Mouse (Mus musculus): ENCODE measurements at regions not wholly inside any gene's neighbourhood (a gene's known extent, or its start where the extent isn't known, plus 50 kb on each side); places are given as distances from the start of the nearest gene placed in this dataset.
A peak's percentile ranks its signal among the peaks of the same experiment; 100 is the strongest.

DNA sequence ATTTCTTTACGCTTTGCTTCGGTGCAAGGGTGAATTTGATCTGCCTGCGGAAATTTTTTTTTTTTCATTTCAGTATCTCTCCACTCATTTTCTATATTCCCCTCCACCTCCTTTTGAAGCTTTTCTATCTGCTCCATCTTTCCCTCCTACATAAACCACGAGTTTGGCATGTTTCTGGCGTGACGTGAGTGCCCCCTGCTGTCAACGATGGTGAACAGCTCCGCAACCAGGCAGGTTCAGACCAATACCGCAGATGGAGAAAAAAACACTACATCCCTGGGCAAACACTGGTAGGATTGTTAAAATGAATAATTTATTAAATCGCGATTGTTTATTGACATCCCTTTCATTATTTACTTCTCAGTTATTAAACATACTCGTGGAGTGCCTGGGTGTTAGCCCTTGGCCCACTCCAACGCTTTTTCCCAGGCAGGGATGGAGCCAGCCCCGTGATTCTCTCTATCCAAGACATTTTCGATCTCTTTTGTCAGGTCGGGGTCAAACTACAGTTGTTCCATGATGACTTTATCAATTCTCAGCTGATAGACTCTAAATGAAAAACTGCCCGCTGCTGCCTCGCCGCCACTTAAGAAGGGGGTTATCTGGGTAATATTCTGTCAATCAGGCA lies 53.9 kb upstream of the Noct start:
- no peak overlapping the region for H3K27ac ChIP-seq (ENCODE audit: control insufficient read depth, insufficient read depth, low read length)
- 37% methylated on average over 19 of the region's 19 CpGs for WGBS
- no peaks in the 10 kb centered on the region for H3K27me3 ChIP-seq (ENCODE audit: control insufficient read depth, insufficient read depth, low read length)
- H3K36me3 ChIP-seq (ENCODE audit: control insufficient read depth, insufficient read depth, low read length): no peaks in the 10 kb centered on the region
- no peaks in the 10 kb centered on the region for H3K4me1 ChIP-seq (replicated peaks; ENCODE audit: control insufficient read depth, insufficient read depth, low read length)
- TF ChIP-seq CTCF (IDR thresholded peaks at IDR 0.05; ENCODE audit: borderline replicate concordance, control insufficient read depth, extremely low read depth, insufficient read depth, low read length, poor library complexity): peak; percentile 86; the same call in 1 of the 2 replicates
- TF ChIP-seq POLR2A (IDR thresholded peaks at IDR 0.05; ENCODE audit: control insufficient read depth, extremely low read depth, insufficient read depth, low read length, poor library complexity): no peak
- DNase-seq: peak; percentile 79
- H3K4me3 ChIP-seq (ENCODE audit: control insufficient read depth, insufficient read depth, low read length): no peak overlapping the region

All from thymus, adult 2 months (tissue).